Mouse (Mus musculus) olfactory bulb, adult 2 months (tissue): ENCODE measurements around the gene Dnajb13. TPM values are rescaled to one million over a fixed set of nuclear protein-coding genes. Genes with fewer than 3 reads are reported as not detected.

ENCODE experiments used
- H3K27ac ChIP-seq: fragments of 200-500 bp; 2 replicates; pipeline ENCODE4 v1.5.1; 2012; ENCODE audit warnings: low read depth, low read length; ENCODE audit not compliant: insufficient read depth
- H3K4me1 ChIP-seq: fragments of 200-500 bp; 2 replicates; pipeline ENCODE4 v1.6.1; 2012; ENCODE audit warnings: low read length; ENCODE audit not compliant: control insufficient read depth, insufficient read depth
- H3K4me3 ChIP-seq: fragments of 200-500 bp; 2 replicates; pipeline ENCODE4 v1.5.1; 2012; ENCODE audit warnings: mild to moderate bottlenecking, low read depth, low read length, moderate library complexity; ENCODE audit not compliant: insufficient read depth
- CTCF ChIP-seq: fragments of 200-500 bp; IDR thresholded peaks from 2 replicates; pipeline ENCODE4 v1.5.1; 2012; ENCODE audit warnings: low read depth, mild to moderate bottlenecking, low read length, moderate library complexity; ENCODE audit not compliant: insufficient read depth
- POLR2A ChIP-seq: fragments of 200-500 bp; IDR thresholded peaks from 2 replicates; pipeline ENCODE4 v1.6.1; 2012; ENCODE audit warnings: mild to moderate bottlenecking, low read depth, low read length, moderate library complexity; ENCODE audit not compliant: insufficient read depth
- WGBS: fragments of 180-500 bp; shearing (Covaris S2); methylation state at CpG from one replicate; pipeline ENCODE4 v1.1.7; 2018; 5-methylcytosine and 5-hydroxymethylcytosine counted together
- polyA plus RNA-seq: library from polyadenylated mRNA; stranded (reverse); fragments of >200 nt; gene quantifications from 2 replicates; pipeline ENCODE4 v1.2.4, GENCODE M21; 2012; ENCODE audit warnings: low replicate concordance; ENCODE audit not compliant: missing spikeins, insufficient read depth, insufficient read length

Gene Dnajb13
- polyA plus RNA-seq, 1 experiment, result not detected

- 59% methylated on average over 1 of the region's 1 CpGs for WGBS
- no peak for TF ChIP-seq POLR2A
- Histone ChIP-seq H3K4me1 (no peaks in the 10 kb centered on the region), H3K27ac (no peak overlapping the region), H3K4me3 (no peak overlapping the region)
Observed at GRCm38 (mm10) chr7:100544437-100544836, 29.7 kb upstream of the Dnajb13 start.

DNA sequence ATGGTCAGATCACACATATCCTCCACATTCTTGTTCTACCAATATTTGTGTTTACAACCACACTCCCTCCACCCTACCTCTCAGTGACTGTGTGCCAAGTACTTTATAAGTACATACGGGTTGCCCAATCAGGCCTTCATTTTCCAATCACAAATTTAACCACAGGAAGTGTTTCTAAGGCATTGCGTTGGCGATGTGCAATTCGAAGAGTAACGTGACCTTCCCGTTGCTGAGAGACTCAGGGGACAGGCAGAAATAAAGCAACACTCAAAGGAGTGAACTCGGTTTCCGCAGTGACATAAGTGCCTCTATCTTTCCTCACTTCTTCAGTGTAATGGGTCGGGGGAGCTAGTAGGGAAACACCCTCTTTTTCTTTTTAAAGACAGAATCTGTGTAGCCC, 24.8 kb upstream of the Dnajb13 start:
- no peak overlapping the region for H3K4me3 ChIP-seq
- no peak overlapping the region for H3K27ac ChIP-seq
- 98% methylated on average over 9 of the region's 9 CpGs for WGBS
- TF ChIP-seq POLR2A (no peak), CTCF (no peak)
- H3K4me1 ChIP-seq, result no peaks in the 10 kb centered on the region

DNA sequence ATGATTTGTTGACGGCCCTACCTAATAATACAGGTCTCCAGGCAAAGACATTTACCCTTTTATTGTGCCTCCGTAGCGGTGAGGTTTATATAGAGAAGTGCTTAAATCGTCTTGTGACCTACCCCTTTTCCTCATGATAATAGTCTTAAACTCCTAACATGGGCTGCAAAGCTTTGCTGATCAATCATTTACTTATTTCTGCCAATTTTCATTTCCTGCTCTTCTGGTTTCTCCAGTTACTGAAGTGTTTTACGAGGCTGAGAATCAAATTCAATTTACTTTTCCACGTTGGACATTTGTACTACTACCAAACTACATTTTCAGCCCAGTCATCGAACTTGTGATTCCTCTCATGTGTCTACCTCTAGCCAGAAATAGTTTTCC, 22.8 kb upstream of the Dnajb13 start:
- Histone ChIP-seq H3K4me1 (no peaks in the 10 kb centered on the region), H3K4me3 (no peak overlapping the region), H3K27ac (no peak overlapping the region)
- TF ChIP-seq POLR2A, result no peak
- TF ChIP-seq CTCF, result no peak
- WGBS, result 29% methylated on average over 7 of the region's 7 CpGs

DNA sequence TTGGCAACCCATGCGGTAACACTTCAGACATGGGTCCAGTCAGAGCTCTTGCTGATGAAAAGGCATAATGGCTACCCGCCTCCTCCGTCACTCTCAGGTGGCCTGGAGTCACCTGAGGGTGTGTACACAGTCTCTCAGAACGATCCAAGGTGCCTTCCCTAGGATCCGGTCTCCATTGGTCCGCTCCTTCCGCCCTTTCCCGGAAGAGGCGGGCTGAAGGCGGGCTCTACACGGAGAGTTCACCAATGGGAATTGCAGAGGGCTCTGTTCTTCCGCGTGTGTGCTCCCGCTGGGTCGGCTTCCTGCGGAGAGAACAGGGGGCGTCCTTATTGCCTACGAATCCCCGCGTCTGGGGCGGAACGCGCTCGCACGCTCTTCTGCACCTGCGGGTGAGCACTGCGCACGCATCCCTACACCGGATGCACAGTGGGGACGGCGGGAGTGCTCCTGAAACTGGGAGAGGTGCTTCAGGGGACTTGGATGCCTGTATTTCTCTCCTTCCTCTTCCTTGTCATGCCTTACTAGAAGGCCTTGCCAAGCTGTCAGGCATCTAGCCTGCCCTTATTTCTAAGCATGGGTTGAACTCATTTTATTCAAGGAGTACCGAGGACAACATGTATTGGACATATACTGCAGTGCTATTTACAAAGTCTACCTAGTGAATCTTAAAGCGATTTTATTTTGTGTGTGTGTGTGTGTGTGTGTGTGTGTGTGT, 22.2 kb upstream of the Dnajb13 start, which contains the start of gene Coa4:
Coa4 (plus strand) TSS at position 268 of the 715 bp plus-strand sequence.
- peak within 1 kb of the TSS; percentile 60 for H3K27ac ChIP-seq
- under 1% methylated on average over 33 of the region's 33 CpGs for WGBS
- peak within 1 kb of the TSS; percentile 86 for H3K4me3 ChIP-seq
- TF ChIP-seq POLR2A, result peak; percentile 81
- TF ChIP-seq CTCF, result no peak
- H3K4me1 ChIP-seq, result no peaks in the 10 kb centered on the region

DNA sequence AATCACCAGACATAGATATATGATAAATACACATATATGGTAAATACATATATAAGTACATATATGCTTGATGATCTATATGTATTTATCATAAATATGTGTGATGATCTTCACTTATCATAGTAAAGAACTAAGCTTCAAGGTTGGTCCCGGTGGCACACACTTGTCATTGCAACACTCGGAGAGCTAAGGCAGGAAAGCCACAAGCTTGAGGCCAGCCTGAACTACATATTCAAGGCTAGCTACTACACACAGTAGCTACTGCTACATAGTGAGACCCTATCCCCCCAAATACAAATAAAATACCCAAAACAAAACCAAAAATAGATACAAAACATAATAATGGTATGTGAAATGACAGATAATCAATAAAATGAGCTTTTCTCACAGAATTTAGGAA, 21.1 kb upstream of the Dnajb13 start:
- H3K4me3 ChIP-seq, result no peak overlapping the region
- no peaks in the 10 kb centered on the region for H3K4me1 ChIP-seq
- TF ChIP-seq CTCF, result no peak
- no peak for TF ChIP-seq POLR2A
- 82% methylated on average over 2 of the region's 2 CpGs for WGBS
- H3K27ac ChIP-seq, result no peak overlapping the region

- no peak overlapping the region for H3K4me3 ChIP-seq
- TF ChIP-seq POLR2A, result no peak
- no peak for TF ChIP-seq CTCF
- H3K4me1 ChIP-seq, result no peaks in the 10 kb centered on the region
- no peak overlapping the region for H3K27ac ChIP-seq
- 74% methylated on average over 3 of the region's 3 CpGs for WGBS
Observed at GRCm38 (mm10) chr7:100534216-100534615, 19.5 kb upstream of the Dnajb13 start.

DNA sequence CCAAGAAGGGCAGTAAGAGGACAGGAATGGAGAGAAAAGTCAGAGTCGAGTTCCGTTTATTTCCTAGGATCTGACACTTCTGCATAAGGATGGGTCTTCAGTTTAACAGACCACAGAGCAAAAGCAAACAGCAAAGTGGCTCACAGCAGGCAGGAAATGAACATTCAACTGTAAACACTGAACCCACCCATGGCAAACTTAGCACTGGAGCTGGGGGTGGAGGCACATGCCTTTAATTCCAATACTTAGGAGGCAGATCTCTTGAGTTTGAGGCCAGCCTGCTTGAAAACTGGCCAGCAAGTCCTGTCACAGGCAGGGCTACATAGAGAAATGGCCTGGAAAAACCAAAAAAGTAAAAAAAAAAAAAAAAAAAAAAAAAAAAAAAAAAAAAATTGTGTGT, 18.7 kb upstream of the Dnajb13 start:
- TF ChIP-seq CTCF (no peak), POLR2A (no peak)
- 77% methylated on average over 2 of the region's 2 CpGs for WGBS
- H3K4me3 ChIP-seq, result no peak overlapping the region
- no peak overlapping the region for H3K27ac ChIP-seq
- no peaks in the 10 kb centered on the region for H3K4me1 ChIP-seq

GRCm38 (mm10) chr7:100530766-100531165, 16.0 kb upstream of the Dnajb13 start:
- TF ChIP-seq POLR2A, result no peak
- TF ChIP-seq CTCF, result no peak
- Histone ChIP-seq H3K4me3 (no peak overlapping the region), H3K4me1 (no peaks in the 10 kb centered on the region), H3K27ac (no peak overlapping the region)
- WGBS, result 96% methylated on average over 5 of the region's 5 CpGs

- 78% methylated on average over 8 of the region's 8 CpGs for WGBS
- Histone ChIP-seq H3K27ac (no peak overlapping the region), H3K4me3 (no peak overlapping the region), H3K4me1 (no peaks in the 10 kb centered on the region)
- TF ChIP-seq POLR2A (no peak), CTCF (no peak)
Observed at GRCm38 (mm10) chr7:100524669-100525068, 9.9 kb upstream of the Dnajb13 start.

DNA sequence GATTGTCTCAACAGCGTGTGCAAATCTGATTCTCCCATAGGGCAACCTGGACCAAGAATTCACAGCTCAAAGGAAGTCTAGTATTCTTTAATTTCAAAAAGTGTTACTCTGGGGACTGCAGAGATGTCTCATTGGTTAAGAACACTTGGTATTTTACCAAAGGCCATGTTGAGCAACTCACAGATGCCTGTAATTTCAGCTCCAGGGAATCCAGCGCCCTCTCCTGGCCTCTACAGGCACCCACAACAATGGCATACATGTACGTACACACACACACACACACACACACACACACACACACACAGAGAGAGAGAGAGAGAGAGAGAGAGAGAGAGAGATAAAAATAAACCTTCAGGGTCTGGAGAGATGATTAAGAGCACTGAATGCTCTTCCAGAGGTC, 7.5 kb upstream of the Dnajb13 start:
- H3K27ac ChIP-seq, result no peak overlapping the region
- 81% methylated on average over 3 of the region's 3 CpGs for WGBS
- no peak overlapping the region for H3K4me3 ChIP-seq
- no peaks in the 10 kb centered on the region for H3K4me1 ChIP-seq
- TF ChIP-seq POLR2A (no peak), CTCF (no peak)
